Mouse (Mus musculus): ENCODE measurements around the gene Olfr1238. TPM values are rescaled to one million over a fixed set of nuclear protein-coding genes. Genes with fewer than 3 reads are reported as not detected.

Olfr1238 gene
- not detected for polyA plus RNA-seq (2017; shearing (Covaris generic))

DNA sequence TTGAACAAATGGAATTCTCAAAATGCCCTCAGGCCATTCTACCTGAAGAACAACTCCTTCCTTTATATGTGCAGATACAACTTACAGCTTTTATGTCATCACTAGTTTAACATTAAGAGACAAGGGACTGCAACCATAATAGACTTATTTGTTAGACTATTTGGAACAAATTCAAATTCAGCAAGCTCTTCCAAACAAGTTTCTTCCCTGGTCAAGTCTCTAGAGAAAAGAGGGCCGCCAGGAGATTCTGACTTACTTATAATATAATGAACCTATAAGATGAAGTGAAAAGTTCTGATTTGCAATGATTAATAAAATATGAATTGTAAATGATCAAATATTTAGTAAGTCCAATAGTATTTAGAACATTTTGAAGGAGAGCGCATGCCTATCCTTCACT lies at the start of gene Olfr1238:
TSS of gene Olfr1238 (minus strand) at position 101 of the 400 bp plus-strand sequence.

DNA sequence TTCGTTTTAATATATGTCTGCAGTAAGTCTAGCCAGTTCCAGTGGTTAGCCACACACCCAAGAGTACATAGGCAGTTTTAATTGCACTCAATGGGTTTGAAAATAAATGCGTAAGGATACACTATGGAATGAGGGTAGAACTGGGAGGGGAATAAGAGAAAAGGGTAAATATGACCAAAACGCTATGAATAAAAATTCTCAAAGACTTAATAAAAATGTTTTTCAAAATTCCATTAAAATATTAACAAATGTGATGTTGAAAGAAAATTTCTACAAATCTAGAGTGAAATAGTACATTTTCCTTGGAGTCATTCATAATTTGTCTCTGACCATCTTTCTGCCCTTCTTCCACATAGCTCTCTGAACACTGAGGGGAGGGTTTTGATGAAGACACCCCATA lies 33.4 kb upstream of the Olfr1238 start, which contains the start of gene Olfr1240:
TSS of gene Olfr1240 (minus strand) at position 101 of the 400 bp plus-strand sequence.

DNA sequence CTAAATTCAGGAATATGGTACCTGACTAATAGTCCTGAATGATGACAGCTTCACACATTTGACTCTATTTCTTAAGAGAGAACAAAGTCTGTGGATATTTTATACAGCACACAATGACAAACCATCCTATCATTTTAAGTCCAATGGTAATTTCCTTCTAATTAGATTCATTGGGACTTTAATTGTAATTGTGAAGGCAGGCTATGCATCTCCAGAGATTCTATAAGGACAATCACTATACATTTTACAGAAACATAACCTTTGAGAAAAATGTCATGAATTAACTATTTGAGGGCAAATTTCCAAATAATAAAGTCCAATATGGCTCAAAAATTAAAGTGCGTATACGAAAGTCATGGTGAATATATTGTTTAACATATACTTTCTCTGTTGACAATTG lies 10.8 kb upstream of the Olfr1238 start, which contains the start of gene Olfr1239:
TSS of gene Olfr1239 (minus strand) at position 101 of the 400 bp plus-strand sequence.

DNA sequence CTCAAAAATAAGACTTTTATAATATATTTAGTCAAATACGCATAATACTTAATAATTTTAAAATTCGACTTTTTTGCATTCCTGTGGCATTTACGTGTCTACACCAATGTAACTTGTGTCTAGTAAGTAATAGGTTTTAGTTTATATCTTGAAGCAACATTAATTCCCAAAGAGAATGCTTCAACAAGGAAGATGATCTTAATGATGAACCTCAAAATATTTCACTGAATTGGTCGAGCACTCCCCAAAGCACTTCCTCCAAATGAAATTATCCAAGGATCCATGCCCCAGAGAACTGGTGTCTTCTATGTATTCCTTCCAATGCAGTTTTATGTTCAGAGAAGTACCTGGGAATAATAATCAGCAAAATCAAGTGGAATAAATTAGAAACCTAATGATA lies 44.7 kb downstream of the Olfr1238 start, which contains the start of gene Olfr1234:
TSS of gene Olfr1234 (minus strand) at position 101 of the 400 bp plus-strand sequence.

Other genes starting within 250 kb of the Olfr1238 start
- not detected for gene Olfr1224-ps1, start 245.6 kb downstream of the Olfr1238 start, polyA plus RNA-seq (2017; shearing (Covaris generic))
- gene Olfr1225, start 235.0 kb downstream of the Olfr1238 start, polyA plus RNA-seq (2017; shearing (Covaris generic)) = not detected
- gene Olfr1226, start 209.6 kb downstream of the Olfr1238 start, polyA plus RNA-seq (2017; shearing (Covaris generic)) = not detected
- gene Olfr1228, start 155.6 kb downstream of the Olfr1238 start, polyA plus RNA-seq (2017; shearing (Covaris generic)) = not detected
- gene Olfr1229, start 121.7 kb downstream of the Olfr1238 start, polyA plus RNA-seq (2017; shearing (Covaris generic)) = not detected
- gene Olfr1230, start 112.4 kb downstream of the Olfr1238 start, polyA plus RNA-seq (2017; shearing (Covaris generic)) = not detected
- not detected for gene Olfr1231, start 102.6 kb downstream of the Olfr1238 start, polyA plus RNA-seq (2017; shearing (Covaris generic))
- gene Olfr1232, start 80.0 kb downstream of the Olfr1238 start, polyA plus RNA-seq (2017; shearing (Covaris generic)) = not detected
- not detected for gene Olfr1233, start 67.3 kb downstream of the Olfr1238 start, polyA plus RNA-seq (2017; shearing (Covaris generic))
- gene Olfr1234, start 44.8 kb downstream of the Olfr1238 start, polyA plus RNA-seq (2017; shearing (Covaris generic)) = not detected
- gene Olfr1239, start 10.7 kb upstream of the Olfr1238 start, polyA plus RNA-seq (2017; shearing (Covaris generic)) = not detected
- gene Olfr1240, start 33.3 kb upstream of the Olfr1238 start, polyA plus RNA-seq (2017; shearing (Covaris generic)) = not detected
- not detected for gene Olfr1241, start 77.5 kb upstream of the Olfr1238 start, polyA plus RNA-seq (2017; shearing (Covaris generic))
- not detected for gene Olfr1242, start 88.7 kb upstream of the Olfr1238 start, polyA plus RNA-seq (2017; shearing (Covaris generic))
- not detected for gene Olfr1243, start 121.8 kb upstream of the Olfr1238 start, polyA plus RNA-seq (2017; shearing (Covaris generic))
- not detected for gene Olfr1245, start 168.8 kb upstream of the Olfr1238 start, polyA plus RNA-seq (2017; shearing (Covaris generic))
- gene Olfr1246, start 183.5 kb upstream of the Olfr1238 start, polyA plus RNA-seq (2017; shearing (Covaris generic)) = not detected
- gene Olfr1247, start 204.5 kb upstream of the Olfr1238 start, polyA plus RNA-seq (2017; shearing (Covaris generic)) = not detected
- not detected for gene Olfr1248, start 208.6 kb upstream of the Olfr1238 start, polyA plus RNA-seq (2017; shearing (Covaris generic))
- gene Olfr1249, start 225.3 kb upstream of the Olfr1238 start, polyA plus RNA-seq (2017; shearing (Covaris generic)) = not detected

Data from inflammation-experienced regulatory T-cells, adult 16 weeks (primary cell).